Comparison of ENCODE assay signal across 8 mouse cellular contexts in the genomic region with DNA sequence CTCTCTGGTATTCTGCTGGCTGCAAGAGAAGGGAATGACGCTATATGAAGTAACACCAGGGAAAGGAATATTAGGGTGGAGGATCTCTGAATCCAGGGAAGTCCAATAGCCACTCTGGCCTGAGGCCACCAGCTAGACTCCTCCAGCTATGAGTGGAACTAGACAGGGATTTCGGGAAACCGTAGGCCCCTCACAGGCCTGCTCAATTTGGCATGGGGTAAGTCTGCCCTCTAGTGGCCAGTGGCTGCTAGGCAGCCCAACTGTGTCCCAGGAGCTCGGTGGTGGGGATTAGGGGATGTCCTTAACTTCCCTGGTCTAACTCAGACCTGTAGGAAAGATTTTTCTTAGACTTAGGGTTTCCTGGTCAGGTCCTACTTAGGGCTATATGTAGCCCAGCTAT. TPM values are rescaled to one million over a fixed set of nuclear protein-coding genes. Genes with fewer than 3 reads are reported as not detected.
DNase-seq lines count a peak whose midpoint lies in the region; ATAC-seq and TF ChIP-seq lines count a peak whose summit lies in the region.

No protein-coding gene starts in this region.

- H3K4me1 ChIP-seq in heart, embryonic 13.5 days = peaks cover 3% of the 10 kb centered on the region; the same call in 1 of the 2 replicates
- no peaks in the 10 kb centered on the region for H3K4me1 ChIP-seq in kidney, embryonic 16.5 days (ENCODE audit: insufficient read depth, low read length)
- no peaks in the 10 kb centered on the region for H3K4me1 ChIP-seq in liver, adult 2 months (ENCODE audit: control insufficient read depth, insufficient read depth, low read length)

- peaks cover 20% of the 10 kb centered on the region; the same call in 1 of the 2 replicates for H3K27me3 ChIP-seq in heart, embryonic 13.5 days (replicated peaks)
- H3K27me3 ChIP-seq in kidney, embryonic 16.5 days (ENCODE audit: insufficient read depth, low read length) = no peaks in the 10 kb centered on the region
- no peaks in the 10 kb centered on the region for H3K27me3 ChIP-seq in liver, adult 2 months (ENCODE audit: control insufficient read depth, insufficient read depth, low read length)
- H3K27me3 ChIP-seq in myocyte (ENCODE audit: control insufficient read depth, insufficient read depth, insufficient read length) = no peaks in the 10 kb centered on the region

- H3K4me2 ChIP-seq in heart, embryonic 13.5 days = no peak overlapping the region
- no peak overlapping the region for H3K4me2 ChIP-seq in kidney, embryonic 16.5 days (replicated peaks; ENCODE audit: low read depth, low read length)
- H3K4me2 ChIP-seq in myocyte (ENCODE audit: low read depth) = peak overlapping the region; percentile 52

- H3K27ac ChIP-seq in heart, embryonic 13.5 days (replicated peaks) = no peak overlapping the region
- no peak overlapping the region for H3K27ac ChIP-seq in kidney, embryonic 16.5 days (ENCODE audit: low read length)
- H3K27ac ChIP-seq in liver, adult 2 months (replicated peaks; ENCODE audit: insufficient read depth, low read depth, low read length) = no peak overlapping the region

- no peaks in the 10 kb centered on the region for H3K36me3 ChIP-seq in heart, embryonic 13.5 days
- H3K36me3 ChIP-seq in kidney, embryonic 16.5 days (ENCODE audit: insufficient read depth, low read length) = no peaks in the 10 kb centered on the region
- no peaks in the 10 kb centered on the region for H3K36me3 ChIP-seq in liver, adult 2 months (ENCODE audit: control insufficient read depth, insufficient read depth, low read length)
- no peaks in the 10 kb centered on the region for H3K36me3 ChIP-seq in myocyte (ENCODE audit: control insufficient read depth, insufficient read depth)

- no peak overlapping the region for H3K4me3 ChIP-seq in heart, embryonic 13.5 days
- H3K4me3 ChIP-seq in kidney, embryonic 16.5 days (ENCODE audit: low read length) = no peak overlapping the region
- no peak overlapping the region for H3K4me3 ChIP-seq in liver, adult 2 months (ENCODE audit: insufficient read depth, low read depth, low read length)
- no peak overlapping the region for H3K4me3 ChIP-seq in myocyte

- WGBS in heart, embryonic 13.5 days = 14% methylated on average over 4 of the region's 4 CpGs
- 9% methylated on average over 4 of the region's 4 CpGs for WGBS in kidney, embryonic 16.5 days
- WGBS in liver, adult 2 months = 27% methylated on average over 4 of the region's 4 CpGs

- TF ChIP-seq CTCF in brain, embryonic 14.5 days (IDR thresholded peaks at IDR 0.05; ENCODE audit: borderline replicate concordance, extremely low read depth, insufficient read depth, insufficient read length) = peak; percentile 100
- peak; percentile 97 for TF ChIP-seq CTCF in liver, adult 2 months (IDR thresholded peaks at IDR 0.05; ENCODE audit: low read depth, low read length)

- no peak for TF ChIP-seq POLR2A in brain, embryonic 14.5 days (IDR thresholded peaks at IDR 0.05; ENCODE audit: borderline replicate concordance, extremely low read depth, insufficient read depth, insufficient read length, poor library complexity, severe bottlenecking)
- no peak for TF ChIP-seq POLR2A in liver, adult 2 months (IDR thresholded peaks at IDR 0.05; ENCODE audit: extremely low read depth, insufficient read depth, low read length)
- no peak for TF ChIP-seq POLR2A in myocyte (IDR thresholded peaks at IDR 0.05; ENCODE audit: insufficient read length, low read depth)

- H3K9ac ChIP-seq in heart, embryonic 13.5 days = no peak overlapping the region; the same call in 1 of the 2 replicates
- H3K9ac ChIP-seq in kidney, embryonic 16.5 days (replicated peaks; ENCODE audit: low read length) = no peak overlapping the region
- no peak overlapping the region for H3K9ac ChIP-seq in liver, adult 2 months (ENCODE audit: low read depth, low read length)

- ATAC-seq in CD4-positive, CD25-positive, alpha-beta regulatory T cell, adult 4 months = peak; percentile 92
- ATAC-seq in erythroid progenitor cell, adult 5-6 weeks (replicated peaks; ENCODE audit: low FRiP score, poor library complexity, severe bottlenecking) = 0 out of 2 replicates have a peak, but pooled peaks have one; percentile 70
- ATAC-seq in heart, embryonic 13.5 days (ENCODE audit: extremely low read depth, insufficient number of reproducible peaks, low FRiP score, low TSS enrichment) = 0 out of 2 replicates have a peak, but pooled peaks have one; percentile 45
- ATAC-seq in kidney, embryonic 16.5 days (ENCODE audit: low FRiP score, low TSS enrichment) = peak; percentile 83

- H3K9me3 ChIP-seq in heart, embryonic 13.5 days = no peaks in the 10 kb centered on the region
- H3K9me3 ChIP-seq in kidney, embryonic 16.5 days (ENCODE audit: low read length) = no peaks in the 10 kb centered on the region

- peak; percentile 85 for DNase-seq in brain, embryonic 14.5 days (ENCODE audit: low read depth)
- no peak for DNase-seq in liver, adult 2 months (ENCODE audit: extremely low read depth, low read depth, low spot score)
- peak; percentile 47 to 54 for DNase-seq in spleen, postnatal 36 days (ENCODE audit: low spot score in 2 of 2)

- no peaks in the 10 kb centered on the region for H3K79me2 ChIP-seq in liver, adult 2 months (ENCODE audit: control insufficient read depth, insufficient read depth, low read length)
- H3K79me2 ChIP-seq in myocyte (ENCODE audit: control insufficient read depth, insufficient read depth) = no peaks in the 10 kb centered on the region

- H3ac ChIP-seq in myocyte (ENCODE audit: control insufficient read depth, insufficient read length) = no peak overlapping the region

TF ChIP-seq in myocyte, 11 proteins besides CTCF, POLR2A, EP300 and RAD21:
- TF ChIP-seq TCF12 (IDR thresholded peaks at IDR 0.05; ENCODE audit: insufficient read depth, poor library complexity, severe bottlenecking) = no peak
- TF ChIP-seq SRF (IDR thresholded peaks at IDR 0.05; ENCODE audit: control insufficient read depth, insufficient read length, low read depth) = no peak
- no peak for TF ChIP-seq CEBPB (IDR thresholded peaks at IDR 0.05; ENCODE audit: insufficient read depth, poor library complexity, severe bottlenecking)

RNA-seq across cellular contexts. Expression of gene Samd8, which starts 8.5 kb away (rescaled TPM):
- 1 to 10 TPM; 4.2 to 4.8 TPM for polyA plus RNA-seq in CD4-positive, CD25-positive, alpha-beta regulatory T cell, adult 4 months (2017; shearing (Covaris generic))
- polyA plus RNA-seq in brain, embryonic 14.5 days (2012; rRNA removed) = 22.6 and 30.1 TPM in 2 replicates
- total RNA-seq in erythroid progenitor cell, adult 5-6 weeks (2015; ENCODE audit: low replicate concordance) = 2.5 and 2.9 TPM in 2 replicates
- 2.1 and 10.8 TPM in 2 replicates for total RNA-seq in erythroid progenitor cell, adult 5-6 weeks (2017; ENCODE audit: low replicate concordance)
- 8.2 and 9.2 TPM in 2 replicates for polyA plus RNA-seq in heart, embryonic 13.5 days (2015; fragmentation: Nextera tagmentation; extraction: Ambion mirVana)
- polyA plus RNA-seq in kidney, embryonic 16.5 days (2015; fragmentation: Nextera tagmentation; extraction: Ambion mirVana) = 8.7 and 11.1 TPM in 2 replicates
- total RNA-seq in liver, adult 2 months (2014; rRNA removed) = 27.1 and 40.9 TPM in 2 replicates
- 12.7 and 14.5 TPM in 2 replicates for polyA plus RNA-seq in liver, adult 2 months (2012; rRNA removed)
- 27.8 TPM for polyA plus RNA-seq in myocyte (2012; fragmentation: generic; extraction: Trizol)

RNA-seq across cellular contexts. Expression of gene Dusp13, which starts 9.2 kb away (rescaled TPM):
- polyA plus RNA-seq in CD4-positive, CD25-positive, alpha-beta regulatory T cell, adult 4 months (2017; shearing (Covaris generic)) = not detected
- not detected in 2 replicates for polyA plus RNA-seq in brain, embryonic 14.5 days (2012; rRNA removed)
- not detected in 2 replicates for total RNA-seq in erythroid progenitor cell, adult 5-6 weeks (2015; ENCODE audit: low replicate concordance)
- not detected in 2 replicates for total RNA-seq in erythroid progenitor cell, adult 5-6 weeks (2017; ENCODE audit: low replicate concordance)
- not detected in 2 replicates for polyA plus RNA-seq in heart, embryonic 13.5 days (2015; fragmentation: Nextera tagmentation; extraction: Ambion mirVana)
- polyA plus RNA-seq in kidney, embryonic 16.5 days (2015; fragmentation: Nextera tagmentation; extraction: Ambion mirVana) = 0.14 and 0.17 TPM in 2 replicates
- 0.20 TPM in 1 of 2 replicates, not detected in the other for total RNA-seq in liver, adult 2 months (2014; rRNA removed)
- polyA plus RNA-seq in liver, adult 2 months (2012; rRNA removed) = 0.21 TPM in 1 of 2 replicates, not detected in the other
- polyA plus RNA-seq in myocyte (2012; fragmentation: generic; extraction: Trizol) = 24.6 TPM

RNA-seq across cellular contexts. Expression of gene Dupd1, which starts 27.4 kb away (rescaled TPM):
- not detected for polyA plus RNA-seq in CD4-positive, CD25-positive, alpha-beta regulatory T cell, adult 4 months (2017; shearing (Covaris generic))
- 0.08 and 0.10 TPM in 2 replicates for polyA plus RNA-seq in brain, embryonic 14.5 days (2012; rRNA removed)
- not detected in 2 replicates for total RNA-seq in erythroid progenitor cell, adult 5-6 weeks (2015; ENCODE audit: low replicate concordance)
- total RNA-seq in erythroid progenitor cell, adult 5-6 weeks (2017; ENCODE audit: low replicate concordance) = not detected in 2 replicates
- 0.36 TPM in 1 of 2 replicates, not detected in the other for polyA plus RNA-seq in heart, embryonic 13.5 days (2015; fragmentation: Nextera tagmentation; extraction: Ambion mirVana)
- 0.22 TPM in 1 of 2 replicates, not detected in the other for polyA plus RNA-seq in kidney, embryonic 16.5 days (2015; fragmentation: Nextera tagmentation; extraction: Ambion mirVana)
- not detected in 2 replicates for total RNA-seq in liver, adult 2 months (2014; rRNA removed)
- not detected in 2 replicates for polyA plus RNA-seq in liver, adult 2 months (2012; rRNA removed)
- polyA plus RNA-seq in myocyte (2012; fragmentation: generic; extraction: Trizol) = 0.14 TPM

Comparison
In these comparisons a context has a peak if more than half of its experiments do, and no peak if none do; other contexts are left out.
1. RNA of gene Dusp13, which starts 9.2 kb away (polyA plus RNA-seq): 24.6 TPM in myocyte (single experiment); 0.21 TPM in liver, adult 2 months, 0.14 to 0.17 TPM in kidney, embryonic 16.5 days, not detected in heart, embryonic 13.5 days, not detected in brain, embryonic 14.5 days and not detected in CD4-positive, CD25-positive, alpha-beta regulatory T cell, adult 4 months; every median in the first group is over 10 times any median in the second.
2. Peak in every context shown above with its lines, with median percentiles within 50 percentile points of each other: ATAC-seq.